Mouse (Mus musculus) CH12.LX (cell line): ENCODE results near the gene Pfkfb2. TPM values are rescaled to one million over a fixed set of nuclear protein-coding genes. Genes with fewer than 3 reads are reported as not detected.

Experiments
- DNase-seq: peaks from one replicate; pipeline ENCODE4 v3.0.0-alpha.2; 2013; ENCODE audit errors: extremely low read depth
- H3K27ac ChIP-seq: 2 replicates; pipeline ENCODE4 v1.5.1; 2012; ENCODE audit warnings: low read depth, mild to moderate bottlenecking, control low read depth, moderate library complexity; ENCODE audit not compliant: insufficient read depth
- H3K27me3 ChIP-seq: replicated peaks from 2 replicates; pipeline ENCODE3; 2012; ENCODE audit warnings: inconsistent platforms
- H3K36me3 ChIP-seq, 2 experiments: replicated peaks in 1 of 2; 2 replicates each; pipeline versions ENCODE3 to v1.6.1; 2012; ENCODE audit warnings: inconsistent platforms in 1 of 2, low read length in 1 of 2, mild to moderate bottlenecking in 1 of 2, mixed read lengths in 1 of 2, moderate library complexity in 1 of 2; ENCODE audit not compliant: control insufficient read depth in 1 of 2, insufficient read depth in 1 of 2
- H3K4me1 ChIP-seq, 2 experiments: 2 replicates each; pipeline ENCODE4 v1.6.1; 2012; ENCODE audit warnings: inconsistent platforms in 1 of 2, moderate library complexity in 1 of 2; ENCODE audit not compliant: insufficient read depth in 2 of 2, control insufficient read depth in 1 of 2
- H3K4me2 ChIP-seq: 2 replicates; pipeline ENCODE4 v1.6.1; 2012; ENCODE audit warnings: low read depth, mild to moderate bottlenecking, control low read depth; ENCODE audit not compliant: poor library complexity, insufficient read depth, severe bottlenecking
- H3K4me3 ChIP-seq, 3 experiments: fragments of 150-350 bp in 1 of 3; sonication (generic) in 1 of 3; replicated peaks in 1 of 3; 2 replicates each; pipeline versions ENCODE3 to v1.5.1; 2011 to 2012; ENCODE audit warnings: low read depth in 2 of 3, low read length in 2 of 3, mild to moderate bottlenecking in 2 of 3, moderate library complexity in 2 of 3, control low read depth in 1 of 3, improper control_type of control experiment in 1 of 3, inconsistent platforms in 1 of 3, mixed read lengths in 1 of 3; ENCODE audit not compliant: poor library complexity in 1 of 3
- H3K79me2 ChIP-seq: replicated peaks from 2 replicates; pipeline ENCODE4 v1.6.1; 2012; ENCODE audit warnings: mild to moderate bottlenecking, moderate library complexity; ENCODE audit not compliant: control insufficient read depth, poor library complexity, insufficient read depth, severe bottlenecking; ENCODE audit errors: extremely low read depth
- H3K9ac ChIP-seq: 2 replicates; pipeline ENCODE4 v1.6.1; 2012; ENCODE audit warnings: low read depth, mild to moderate bottlenecking, control low read depth, moderate library complexity; ENCODE audit not compliant: insufficient read depth
- H3K9me3 ChIP-seq: replicated peaks from 2 replicates; pipeline ENCODE3; 2012; ENCODE audit warnings: low read length, inconsistent platforms, mixed read lengths
- BHLHE40 ChIP-seq: IDR thresholded peaks from 2 replicates; pipeline ENCODE4 v1.6.1; 2011; ENCODE audit warnings: mild to moderate bottlenecking, low read depth, low read length, improper control_type of control experiment
- CHD1 ChIP-seq: IDR thresholded peaks from 2 replicates; pipeline ENCODE4 v1.6.1; 2012; ENCODE audit warnings: low read depth, low read length, improper control_type of control experiment, inconsistent platforms
- CHD2 ChIP-seq: IDR thresholded peaks from 2 replicates; pipeline ENCODE4 v1.6.1; 2011; ENCODE audit warnings: low read length, improper control_type of control experiment
- CTCF ChIP-seq, 2 experiments: IDR thresholded peaks in 1 of 2; conservative IDR thresholded peaks in 1 of 2; 2 replicates each; pipeline ENCODE4 v1.5.1; 2011 to 2012; ENCODE audit warnings: low read depth in 2 of 2, low read length in 2 of 2, improper control_type of control experiment in 1 of 2, inconsistent platforms in 1 of 2, mild to moderate bottlenecking in 1 of 2, moderate library complexity in 1 of 2
- ELF1 ChIP-seq: IDR thresholded peaks from 2 replicates; pipeline ENCODE4 v1.6.1; 2014; ENCODE audit warnings: low read depth, mild to moderate bottlenecking, inconsistent platforms, low read length, improper control_type of control experiment
- GABPA ChIP-seq: IDR thresholded peaks from 2 replicates; pipeline ENCODE4 v1.6.1; 2012; ENCODE audit warnings: low read depth, low read length, improper control_type of control experiment, inconsistent platforms; ENCODE audit not compliant: insufficient replicate concordance
- IRF4 ChIP-seq: IDR thresholded peaks from 2 replicates; pipeline ENCODE4 v1.6.1; 2014; ENCODE audit warnings: low read depth, mild to moderate bottlenecking, inconsistent platforms, low read length, improper control_type of control experiment
- JUND ChIP-seq: conservative IDR thresholded peaks from 2 replicates; pipeline ENCODE4 v1.6.1; 2011; ENCODE audit warnings: low read depth, low read length, improper control_type of control experiment
- MAX ChIP-seq: IDR thresholded peaks from 2 replicates; pipeline ENCODE4 v1.6.1; 2011; ENCODE audit warnings: low read length, improper control_type of control experiment
- MAZ ChIP-seq: IDR thresholded peaks from 2 replicates; pipeline ENCODE4 v1.6.1; 2012; ENCODE audit warnings: low read depth, mild to moderate bottlenecking, inconsistent platforms, low read length, improper control_type of control experiment, moderate library complexity
- MXI1 ChIP-seq: IDR thresholded peaks from 2 replicates; pipeline ENCODE4 v1.6.1; 2011; ENCODE audit warnings: mild to moderate bottlenecking, low read depth, low read length, improper control_type of control experiment
- MYC ChIP-seq: IDR thresholded peaks from 2 replicates; pipeline ENCODE4 v1.6.1; 2011; ENCODE audit warnings: low read depth, mild to moderate bottlenecking, improper control_type of control experiment, low read length
- NELFE ChIP-seq: IDR thresholded peaks from 2 replicates; pipeline ENCODE4 v1.6.1; 2011; ENCODE audit warnings: low read depth, low read length, improper control_type of control experiment
- PAX5 ChIP-seq: IDR thresholded peaks from 2 replicates; pipeline ENCODE4 v1.6.1; 2012; ENCODE audit warnings: low read length, inconsistent platforms, mixed read lengths
- POLR2A ChIP-seq: IDR thresholded peaks from 2 replicates; pipeline ENCODE4 v1.6.1; 2011; ENCODE audit warnings: low read depth, mild to moderate bottlenecking, improper control_type of control experiment, low read length
- RAD21 ChIP-seq: IDR thresholded peaks from 2 replicates; pipeline ENCODE4 v1.6.1; 2011; ENCODE audit warnings: low read depth, mild to moderate bottlenecking, low read length, improper control_type of control experiment, moderate library complexity
- SIN3A ChIP-seq: IDR thresholded peaks from 2 replicates; pipeline ENCODE4 v1.6.1; 2012; ENCODE audit warnings: low read length, improper control_type of control experiment, inconsistent platforms
- TCF12 ChIP-seq: IDR thresholded peaks from 2 replicates; pipeline ENCODE4 v1.6.1; 2014; ENCODE audit warnings: low read depth, mild to moderate bottlenecking, inconsistent platforms, low read length, improper control_type of control experiment
- UBTF ChIP-seq: IDR thresholded peaks from 2 replicates; pipeline ENCODE4 v1.6.1; 2012; ENCODE audit warnings: low read depth, mild to moderate bottlenecking, inconsistent platforms, low read length, improper control_type of control experiment, moderate library complexity
- USF1 ChIP-seq: IDR thresholded peaks from 2 replicates; pipeline ENCODE4 v1.6.1; 2014; ENCODE audit warnings: low read depth, mild to moderate bottlenecking, inconsistent platforms, low read length, improper control_type of control experiment
- USF2 ChIP-seq: conservative IDR thresholded peaks from 2 replicates; pipeline ENCODE4 v1.6.1; 2011; ENCODE audit warnings: low read depth, low read length, improper control_type of control experiment
- ZC3H11A ChIP-seq: IDR thresholded peaks from 2 replicates; pipeline ENCODE4 v1.6.1; 2012; ENCODE audit warnings: low read depth, mild to moderate bottlenecking, inconsistent platforms, low read length, improper control_type of control experiment
- ZMIZ1 ChIP-seq: IDR thresholded peaks from 2 replicates; pipeline ENCODE4 v1.6.1; 2012; ENCODE audit warnings: low read depth, mild to moderate bottlenecking, inconsistent platforms, low read length, improper control_type of control experiment
- ZNF384 ChIP-seq: IDR thresholded peaks from 2 replicates; pipeline ENCODE4 v1.6.1; 2012; ENCODE audit warnings: low read depth, low read length, improper control_type of control experiment, inconsistent platforms
- dilution Hi-C: fragments of 300-500 bp; cut with MboI; formaldehyde crosslinking; loops from 2 replicates; pipeline ENCODE4 v1.14.3; 2020; ENCODE audit warnings: low sequenced_read_pairs; ENCODE audit not compliant: extremely low pct_unique_long_range_greater_than_20kb, extremely low pct_ligation_motif_present
- in situ Hi-C: fragments of 300-500 bp; cut with MboI; formaldehyde crosslinking; loops from 3 replicates; pipeline ENCODE4 v1.14.3; 2019; ENCODE audit warnings: low sequenced_read_pairs, low pct_ligation_motif_present, low pct_unique_long_range_greater_than_20kb, mixed read lengths
- polyA plus RNA-seq: library from polyadenylated mRNA; unstranded; fragments of >175 nt; gene quantifications from 2 replicates; pipeline ENCODE4 v1.2.1, GENCODE M21; 2012; ENCODE audit warnings: low read depth; ENCODE audit not compliant: insufficient read length
- total RNA-seq, 2 experiments: library from RNA; depleted of rRNA; stranded (reverse); fragments of 300-350 nt in 1 of 2; fragments of >200 nt in 1 of 2; gene quantifications; 2 replicates each; pipeline ENCODE4 v1.2.3; 2012 to 2014

Pfkfb2 gene
- total and polyA plus RNA-seq, 3 experiments = 3.7 to 7.1 (median 4.3) TPM

DNA sequence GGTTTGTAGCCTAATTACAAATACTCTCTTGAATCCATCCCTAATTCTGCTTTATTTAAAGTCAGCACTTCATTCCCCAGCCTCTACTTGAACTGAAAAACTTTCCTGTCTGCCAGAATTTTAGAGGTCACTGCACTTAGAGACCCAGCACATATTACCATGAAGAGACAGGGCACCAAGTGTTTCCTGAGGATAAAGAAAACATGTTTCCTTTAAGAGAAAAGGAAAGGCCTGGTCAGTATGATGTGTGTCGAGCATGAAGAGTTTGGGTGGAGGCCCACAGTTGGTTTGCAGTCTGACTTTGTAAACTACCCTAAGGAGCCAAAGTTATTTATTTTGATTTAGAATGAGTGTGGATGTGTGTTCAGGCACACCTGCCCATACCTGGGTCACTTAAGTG is 983 bp downstream of the Pfkfb2 start:
- no peaks in the 10 kb centered on the region for H3K9me3 ChIP-seq
- no peaks in the 10 kb centered on the region for H3K27me3 ChIP-seq
- no peak overlapping the region for H3K4me3 ChIP-seq
- no peaks in the 10 kb centered on the region for H3K79me2 ChIP-seq
- peaks cover 0 to 11% of the 10 kb centered on the region in 2 experiments for H3K36me3 ChIP-seq
- peaks cover 0 to 8% of the 10 kb centered on the region in 2 experiments; a peak in 1 of 4 replicates for H3K4me1 ChIP-seq
- DNase-seq = no peak
- no peak overlapping the region for H3K4me2 ChIP-seq
- in situ Hi-C loops = no loop called here
- no peak overlapping the region for H3K9ac ChIP-seq
- no peak overlapping the region for H3K27ac ChIP-seq
- TF ChIP-seq CTCF (conservative IDR thresholded peaks at IDR 0.05 in 1 of 2, IDR thresholded peaks at IDR 0.05 in 1 of 2; ENCODE audit: low read depth in 2 of 2, low read length in 2 of 2) = no peak
- TF ChIP-seq USF2 = no peak
- no peak for TF ChIP-seq UBTF
- TF ChIP-seq MAX = no peak
- no peak for TF ChIP-seq ZNF384
- no peak for TF ChIP-seq SIN3A
- TF ChIP-seq MYC = no peak
- TF ChIP-seq JUND = no peak
- TF ChIP-seq MAZ = no peak
- no peak for TF ChIP-seq ZMIZ1
- TF ChIP-seq RAD21 = no peak
- no peak for TF ChIP-seq CHD1
- dilution Hi-C loops = no loop called here

DNA sequence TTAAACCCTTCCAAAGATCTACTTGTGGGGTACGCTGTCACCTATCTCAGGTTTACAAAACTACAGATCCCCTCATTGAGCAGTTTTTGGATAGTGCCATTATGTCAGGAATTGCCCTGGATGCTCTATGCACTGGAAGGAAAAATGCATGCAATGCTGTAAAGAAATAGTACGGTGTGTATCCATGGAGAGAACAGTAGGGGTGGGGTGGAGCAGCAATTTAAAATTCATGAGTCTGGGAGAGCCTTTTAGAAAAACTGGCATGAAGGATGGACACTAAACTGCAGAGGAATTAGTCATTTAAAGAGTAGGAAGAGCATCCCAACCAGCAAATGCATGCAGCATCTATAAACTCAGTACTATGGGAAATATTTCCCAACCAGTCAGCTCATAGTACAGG is 2.7 kb downstream of the Pfkfb2 start:
- Histone ChIP-seq H3K4me3 (no peak overlapping the region), H3K79me2 (no peaks in the 10 kb centered on the region), H3K9ac (no peak overlapping the region), H3K36me3 (peaks cover 0 to 13% of the 10 kb centered on the region in 2 experiments), H3K9me3 (no peaks in the 10 kb centered on the region)
- DNase-seq = no peak
- in situ Hi-C loops = no loop called here
- TF ChIP-seq USF1 (no peak), POLR2A (no peak), JUND (no peak), ZC3H11A (no peak), IRF4 (no peak), NELFE (no peak), GABPA (no peak), MAZ (no peak), BHLHE40 (no peak), PAX5 (no peak), TCF12 (no peak), CHD2 (no peak), ELF1 (no peak), MXI1 (no peak), MAX (no peak), ZMIZ1 (no peak), CHD1 (no peak)
- TF ChIP-seq, all 38 proteins: peak for 0
- Histone ChIP-seq H3K27me3 (no peaks in the 10 kb centered on the region), H3K27ac (no peak overlapping the region), H3K4me2 (no peak overlapping the region), H3K4me1 (peaks cover 0 to under 1% of the 10 kb centered on the region in 2 experiments; a peak in 1 of 4 replicates)
- dilution Hi-C loops = no loop called here
